Mouse (Mus musculus) hindbrain, embryonic 13.5 days (tissue): ENCODE results near the gene Nr2c2ap. TPM values are rescaled to one million over a fixed set of nuclear protein-coding genes. Genes with fewer than 3 reads are reported as not detected.

ENCODE experiments used
- ATAC-seq: fragments of 200-750 bp; cut with Nextera tagmentation; 2 replicates; pipeline ENCODE4 v1.8.0; 2017; ENCODE audit warnings: moderate TSS enrichment; ENCODE audit not compliant: low FRiP score
- H3K27ac ChIP-seq: fragments of 300-500 bp; sonication (generic); 2 replicates; pipeline ENCODE4 v1.5.1; 2015; ENCODE audit warnings: inconsistent platforms, mild to moderate bottlenecking, moderate library complexity
- H3K27me3 ChIP-seq: fragments of 300-500 bp; sonication (generic); 2 replicates; pipeline ENCODE4 v1.6.1; 2015; ENCODE audit warnings: mild to moderate bottlenecking, inconsistent platforms
- H3K36me3 ChIP-seq: fragments of 300-500 bp; sonication (generic); 2 replicates; pipeline ENCODE4 v1.6.1; 2015; ENCODE audit warnings: mild to moderate bottlenecking, inconsistent platforms
- H3K4me1 ChIP-seq: fragments of 300-500 bp; sonication (generic); replicated peaks from 2 replicates; pipeline ENCODE4 v1.6.1; 2015; ENCODE audit warnings: inconsistent platforms
- H3K4me2 ChIP-seq: fragments of 300-500 bp; sonication (generic); 2 replicates; pipeline ENCODE4 v1.6.1; 2015; ENCODE audit warnings: inconsistent platforms, mild to moderate bottlenecking, moderate library complexity
- H3K4me3 ChIP-seq: fragments of 300-500 bp; sonication (generic); 2 replicates; pipeline ENCODE4 v1.5.1; 2015; ENCODE audit warnings: mild to moderate bottlenecking, inconsistent platforms
- H3K9ac ChIP-seq: fragments of 300-500 bp; sonication (generic); 2 replicates; pipeline ENCODE4 v1.6.1; 2015; ENCODE audit warnings: mild to moderate bottlenecking, inconsistent platforms
- H3K9me3 ChIP-seq: fragments of 300-500 bp; sonication (generic); 2 replicates; pipeline ENCODE4 v1.6.1; 2016; ENCODE audit warnings: inconsistent platforms
- WGBS: fragments of 180-500 bp; shearing (Covaris S2); methylation state at CpG from one replicate; pipeline ENCODE4 v1.1.7; 2015; 5-methylcytosine and 5-hydroxymethylcytosine counted together
- polyA plus RNA-seq: library from polyadenylated mRNA; unstranded; fragments of >200 nt; fragmentation: Nextera tagmentation; extraction: Ambion mirVana; gene quantifications from 2 replicates; pipeline ENCODE4 v1.2.1, GENCODE M21; 2015

Gene Nr2c2ap
- polyA plus RNA-seq, 1 experiment from 2014 or later: 36.4 TPM

DNA sequence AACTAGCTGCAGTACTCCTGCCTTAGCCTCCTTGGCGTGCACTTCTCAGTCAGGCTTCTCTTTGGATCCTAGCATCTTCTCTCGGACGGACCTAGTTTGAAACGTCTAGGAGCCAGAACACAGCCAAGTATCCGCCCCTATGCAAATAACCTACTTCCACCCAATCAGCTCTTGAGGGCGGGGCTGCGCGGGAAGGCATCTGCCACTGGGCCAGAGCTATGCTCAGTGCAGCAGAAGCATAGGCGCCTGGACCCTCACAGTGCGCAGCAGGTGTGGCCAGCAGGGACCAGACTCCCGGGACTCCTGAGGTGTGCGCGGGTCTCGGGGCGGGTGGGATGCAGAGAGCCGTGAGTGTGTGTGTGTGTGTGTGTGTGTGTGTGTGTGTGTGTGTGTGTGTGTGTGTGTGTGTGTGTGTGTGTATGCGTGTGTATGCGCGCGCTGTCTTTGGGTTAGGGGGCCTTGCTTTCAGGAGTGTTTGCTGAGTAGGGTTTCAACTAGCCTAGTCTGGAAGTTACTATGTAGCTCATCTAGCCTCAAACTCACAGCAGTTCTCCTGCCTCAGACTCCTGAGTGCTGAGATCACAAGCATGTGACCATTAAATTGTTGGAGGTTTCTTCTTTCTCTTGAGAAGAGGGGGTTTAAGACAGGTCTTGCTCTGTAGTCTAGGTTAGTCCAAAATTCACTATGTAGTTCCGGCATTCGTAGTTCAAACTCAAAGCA, 21.6 kb downstream of the Nr2c2ap start:
- WGBS: 10% methylated on average over 18 of the region's 22 CpGs
- H3K9me3 ChIP-seq: no peaks in the 10 kb centered on the region
- H3K27me3 ChIP-seq: peaks cover 31% of the 10 kb centered on the region
- H3K4me3 ChIP-seq: no peak overlapping the region
- no peaks in the 10 kb centered on the region for H3K36me3 ChIP-seq
- H3K4me1 ChIP-seq: peaks cover 9% of the 10 kb centered on the region; the same call in 1 of the 2 replicates
- peak; percentile 88 for ATAC-seq
- H3K4me2 ChIP-seq: peak overlapping the region; percentile 41
- no peak overlapping the region for H3K9ac ChIP-seq
- no peak overlapping the region for H3K27ac ChIP-seq

DNA sequence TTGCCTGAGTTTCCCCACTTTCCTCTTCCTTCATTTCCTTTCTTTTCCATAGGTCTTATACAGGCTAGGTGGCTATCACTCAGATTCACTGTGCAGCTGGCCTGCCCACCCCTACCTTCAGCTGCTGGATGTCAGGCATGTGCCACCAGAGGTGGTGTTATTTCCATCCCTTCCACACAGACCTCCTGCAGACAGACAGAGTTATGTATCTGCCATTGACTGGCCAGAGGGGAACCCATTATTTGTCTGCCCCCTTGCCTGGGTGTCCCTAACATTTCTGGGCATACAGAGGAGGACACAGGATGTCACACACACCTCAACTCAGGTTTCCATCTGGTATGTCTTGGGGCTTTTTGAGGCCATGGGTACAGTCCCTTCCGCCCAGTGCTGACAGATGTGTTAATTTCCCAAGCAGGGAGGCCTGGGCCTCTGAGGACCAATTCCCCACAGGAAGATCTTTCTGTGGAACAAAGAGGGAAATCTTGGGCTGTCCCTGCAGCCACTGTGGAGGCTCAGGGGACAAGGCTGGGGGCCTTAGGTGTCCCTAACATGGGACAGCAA, 26.2 kb downstream of the Nr2c2ap start:
- WGBS: 96% methylated on average over 1 of the region's 1 CpGs
- H3K4me3 ChIP-seq: no peak overlapping the region
- ATAC-seq: no peak
- H3K36me3 ChIP-seq: no peaks in the 10 kb centered on the region
- no peak overlapping the region for H3K9ac ChIP-seq
- H3K27me3 ChIP-seq: peaks cover 25% of the 10 kb centered on the region
- H3K27ac ChIP-seq: no peak overlapping the region
- peaks cover 16% of the 10 kb centered on the region for H3K4me1 ChIP-seq
- no peaks in the 10 kb centered on the region for H3K9me3 ChIP-seq
- H3K4me2 ChIP-seq: no peak overlapping the region

DNA sequence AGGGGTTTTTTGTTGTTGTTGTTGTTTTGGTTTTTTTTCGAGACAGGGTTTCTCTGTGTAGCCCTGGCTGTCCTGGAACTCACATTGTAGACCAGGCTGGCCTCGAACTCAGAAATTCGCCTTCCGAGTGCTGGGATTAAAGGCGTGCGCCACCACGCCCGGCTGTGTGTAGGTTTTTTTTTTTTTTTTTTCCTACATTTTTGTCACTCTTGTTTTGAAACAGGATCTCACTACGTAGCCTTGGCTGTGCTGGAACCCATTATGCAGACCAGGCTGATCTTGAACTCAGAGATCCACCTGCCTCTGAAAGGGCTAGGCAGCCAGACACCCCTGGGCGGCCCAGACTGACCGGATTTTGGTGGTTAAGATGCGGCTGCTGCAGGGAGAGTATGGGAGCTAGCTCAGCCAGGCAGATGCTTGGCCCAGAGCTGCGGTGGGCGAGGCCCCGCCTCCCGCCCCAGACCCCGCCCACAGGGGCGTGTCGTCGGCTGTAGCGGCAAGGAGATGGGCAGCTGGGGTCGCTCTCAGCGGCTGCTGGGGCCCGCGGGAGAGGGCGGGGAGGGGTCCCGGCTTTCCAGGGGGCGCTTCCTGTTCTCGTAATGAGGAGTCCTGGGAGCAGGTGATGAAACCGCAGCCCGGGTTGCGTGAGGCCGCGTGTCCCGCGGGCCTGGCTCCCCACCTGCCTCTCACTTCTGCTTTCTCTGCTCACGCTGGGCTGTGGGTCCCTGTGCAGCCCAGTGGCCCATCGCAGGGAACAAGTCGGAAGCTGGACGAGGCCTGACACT, 27.1 kb downstream of the Nr2c2ap start:
- Histone ChIP-seq H3K9me3 (no peaks in the 10 kb centered on the region), H3K27ac (peak overlapping the region; percentile 48; the same call in 1 of the 2 replicates), H3K36me3 (no peaks in the 10 kb centered on the region), H3K4me1 (peaks cover 10% of the 10 kb centered on the region), H3K4me3 (peak overlapping the region; percentile 51), H3K4me2 (peak overlapping the region; percentile 69), H3K27me3 (peaks cover 23% of the 10 kb centered on the region), H3K9ac (peak overlapping the region; percentile 76)
- ATAC-seq: peak; percentile 91
- 12% methylated on average over 40 of the region's 40 CpGs for WGBS

DNA sequence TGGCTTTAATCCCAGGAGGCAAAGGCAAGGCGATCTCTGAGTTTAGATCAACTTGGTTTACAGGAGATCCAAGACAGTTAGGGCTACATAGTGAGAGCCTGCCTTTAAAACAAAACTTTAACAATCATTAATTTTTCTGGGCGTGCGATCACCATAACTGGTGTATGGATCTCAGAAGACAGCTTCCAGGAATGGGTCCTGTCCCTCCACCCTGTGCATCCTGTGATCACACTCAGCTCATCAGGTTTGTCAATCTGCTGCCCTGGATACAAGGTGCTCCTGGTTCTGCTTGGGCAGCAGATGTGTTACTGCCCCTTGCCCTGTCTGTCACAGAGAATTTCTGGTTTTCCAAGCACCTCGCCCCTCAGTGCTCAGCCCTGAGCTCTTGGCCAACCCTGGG, 28.1 kb downstream of the Nr2c2ap start:
- H3K27ac ChIP-seq: no peak overlapping the region
- H3K27me3 ChIP-seq: peaks cover 24% of the 10 kb centered on the region; the same call in 1 of the 2 replicates
- no peak for ATAC-seq
- H3K9ac ChIP-seq: no peak overlapping the region
- 89% methylated on average over 4 of the region's 4 CpGs for WGBS
- H3K9me3 ChIP-seq: no peaks in the 10 kb centered on the region
- H3K4me2 ChIP-seq: 0 out of 2 replicates have a peak overlapping the region, but pooled peaks have one; percentile 69
- H3K36me3 ChIP-seq: no peaks in the 10 kb centered on the region
- H3K4me3 ChIP-seq: no peak overlapping the region
- H3K4me1 ChIP-seq: peaks cover 10% of the 10 kb centered on the region

DNA sequence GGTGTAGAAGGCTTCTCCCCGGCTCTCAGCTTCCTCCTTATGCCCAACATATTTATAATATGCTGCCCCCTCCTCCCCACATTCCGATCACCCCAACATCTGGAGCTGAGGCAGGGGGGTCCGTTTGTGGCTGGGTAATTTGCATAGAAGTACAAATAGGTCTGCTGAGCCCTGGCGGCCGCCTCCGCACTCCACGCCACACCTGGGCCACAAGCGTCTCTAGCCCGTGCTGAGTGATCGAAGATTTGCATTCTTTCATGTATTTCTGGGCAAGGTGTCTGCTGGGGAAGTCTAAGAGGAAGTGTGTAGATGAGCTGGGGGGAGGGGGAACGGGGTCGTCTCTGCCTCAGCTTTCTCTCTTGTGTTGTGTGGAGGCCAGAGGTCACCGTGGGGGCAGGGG, 28.9 kb downstream of the Nr2c2ap start:
- no peak overlapping the region for H3K9ac ChIP-seq
- WGBS: 70% methylated on average over 13 of the region's 13 CpGs
- H3K36me3 ChIP-seq: no peaks in the 10 kb centered on the region
- H3K4me2 ChIP-seq: no peak overlapping the region
- peaks cover 10% of the 10 kb centered on the region for H3K4me1 ChIP-seq
- no peaks in the 10 kb centered on the region for H3K9me3 ChIP-seq
- H3K4me3 ChIP-seq: no peak overlapping the region
- no peak overlapping the region for H3K27ac ChIP-seq
- peaks cover 27% of the 10 kb centered on the region for H3K27me3 ChIP-seq
- ATAC-seq: no peak

DNA sequence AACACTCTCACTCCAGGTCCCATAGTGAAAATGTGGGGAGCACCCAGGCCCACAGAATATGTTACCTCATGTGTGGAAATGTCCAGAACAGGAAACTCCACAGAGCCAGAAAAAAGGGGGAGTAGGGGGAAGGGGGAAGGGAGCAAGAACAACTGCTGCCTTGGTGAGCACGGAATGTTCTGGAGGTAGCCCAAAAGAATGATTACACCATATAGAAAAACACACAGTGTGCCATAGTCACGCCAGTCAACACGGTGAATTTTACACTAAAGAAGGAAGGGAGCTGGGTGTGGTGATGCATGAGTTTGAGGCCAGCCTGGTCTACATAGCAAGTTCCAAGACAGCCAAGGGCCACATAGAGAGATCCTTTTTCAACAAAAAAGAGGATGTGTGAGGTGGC, 32.2 kb downstream of the Nr2c2ap start:
- Histone ChIP-seq H3K9me3 (no peaks in the 10 kb centered on the region), H3K36me3 (no peaks in the 10 kb centered on the region), H3K4me1 (peaks cover 13% of the 10 kb centered on the region), H3K4me3 (no peak overlapping the region), H3K9ac (no peak overlapping the region), H3K4me2 (no peak overlapping the region), H3K27ac (no peak overlapping the region), H3K27me3 (peaks cover 39% of the 10 kb centered on the region)
- WGBS: 88% methylated on average over 3 of the region's 3 CpGs
- no peak for ATAC-seq

DNA sequence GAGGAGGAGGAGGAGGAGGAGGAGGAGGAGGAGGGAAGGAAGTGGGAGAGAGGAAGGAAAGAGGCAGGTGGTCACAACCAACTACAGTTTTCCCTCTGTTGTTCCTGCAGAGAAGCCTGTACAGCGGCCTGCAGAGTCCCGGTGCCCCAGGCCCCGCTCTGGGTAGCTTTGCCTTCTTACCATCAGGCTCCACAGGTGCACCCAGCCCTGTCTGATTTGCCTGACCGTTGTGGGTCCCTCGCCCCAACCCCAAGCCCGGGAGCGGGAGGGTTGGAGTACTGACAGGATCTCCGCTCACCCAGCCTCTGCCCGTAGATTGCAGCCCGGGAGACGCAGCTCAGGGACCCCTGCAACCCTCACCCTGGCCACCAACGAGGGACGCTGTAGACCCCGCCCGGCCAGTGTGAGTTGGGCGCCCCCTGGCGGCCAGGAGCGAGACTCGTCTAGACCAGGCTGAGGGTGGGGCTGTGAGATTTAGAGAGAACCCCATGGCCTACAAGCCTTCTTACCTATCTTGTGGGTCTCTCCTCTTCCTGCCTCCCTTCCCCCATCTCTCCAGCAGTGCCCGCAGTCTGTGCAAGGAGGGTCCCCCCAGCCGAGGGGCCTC, 35.5 kb downstream of the Nr2c2ap start:
- 2% methylated on average over 21 of the region's 21 CpGs for WGBS
- peak overlapping the region; percentile 49 for H3K9ac ChIP-seq
- ATAC-seq: peak; percentile 77
- peaks cover 40% of the 10 kb centered on the region for H3K27me3 ChIP-seq
- peaks cover 11% of the 10 kb centered on the region for H3K4me1 ChIP-seq
- H3K4me2 ChIP-seq: peak overlapping the region; percentile 49
- peak overlapping the region; percentile 27 for H3K4me3 ChIP-seq
- H3K9me3 ChIP-seq: no peaks in the 10 kb centered on the region
- H3K36me3 ChIP-seq: no peaks in the 10 kb centered on the region
- no peak overlapping the region for H3K27ac ChIP-seq

DNA sequence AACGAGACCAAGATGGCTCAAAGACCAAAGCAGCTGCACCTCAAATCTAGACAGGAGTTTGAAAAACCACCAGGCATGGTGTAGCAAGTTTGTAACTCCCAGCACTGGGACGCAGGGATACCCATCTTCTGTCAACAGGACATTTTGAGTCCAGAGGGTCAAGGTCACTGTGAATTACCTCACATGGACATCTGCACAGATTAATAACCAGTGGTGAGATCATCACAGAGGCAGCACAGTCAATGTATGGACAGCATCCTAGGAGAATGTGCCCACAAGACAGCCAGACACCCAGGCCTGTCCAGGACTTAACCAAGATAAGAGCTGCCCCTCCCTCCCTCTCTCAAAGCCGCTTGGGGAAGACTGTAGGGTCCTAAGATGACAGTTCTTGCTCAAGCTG, 39.0 kb downstream of the Nr2c2ap start:
- Histone ChIP-seq H3K36me3 (no peaks in the 10 kb centered on the region; the same call in none of the 2 replicates), H3K9ac (no peak overlapping the region), H3K4me3 (no peak overlapping the region), H3K4me2 (no peak overlapping the region), H3K9me3 (no peaks in the 10 kb centered on the region), H3K27me3 (peaks cover 27% of the 10 kb centered on the region), H3K4me1 (peaks cover 35% of the 10 kb centered on the region), H3K27ac (no peak overlapping the region)
- WGBS: 95% methylated on average over 3 of the region's 3 CpGs
- ATAC-seq: no peak

DNA sequence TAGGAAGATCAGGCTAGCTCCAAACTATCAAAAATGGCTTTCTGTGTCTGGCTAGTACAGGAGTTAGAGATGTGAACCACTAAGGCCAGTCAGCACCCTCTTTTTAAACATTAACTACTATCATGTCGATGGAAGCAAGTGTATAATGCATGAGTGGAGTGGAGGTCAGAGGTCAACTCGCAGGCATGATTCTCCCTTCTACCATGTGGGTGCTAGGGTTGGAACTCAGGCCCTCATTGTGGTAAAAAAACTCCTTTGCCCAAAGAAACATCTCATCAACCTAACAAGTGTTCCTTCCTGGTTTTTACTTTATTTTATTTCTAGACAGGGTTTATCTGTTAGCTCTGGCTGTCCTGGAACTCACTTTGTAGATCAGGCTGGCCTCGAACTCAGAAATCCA, 39.6 kb downstream of the Nr2c2ap start:
- no peak for ATAC-seq
- no peak overlapping the region for H3K4me2 ChIP-seq
- no peak overlapping the region for H3K27ac ChIP-seq
- 67% methylated on average over 3 of the region's 3 CpGs for WGBS
- no peaks in the 10 kb centered on the region for H3K9me3 ChIP-seq
- H3K4me1 ChIP-seq: peaks cover 35% of the 10 kb centered on the region
- no peaks in the 10 kb centered on the region; the same call in none of the 2 replicates for H3K36me3 ChIP-seq
- H3K4me3 ChIP-seq: no peak overlapping the region
- H3K9ac ChIP-seq: no peak overlapping the region
- H3K27me3 ChIP-seq: peaks cover 21% of the 10 kb centered on the region

DNA sequence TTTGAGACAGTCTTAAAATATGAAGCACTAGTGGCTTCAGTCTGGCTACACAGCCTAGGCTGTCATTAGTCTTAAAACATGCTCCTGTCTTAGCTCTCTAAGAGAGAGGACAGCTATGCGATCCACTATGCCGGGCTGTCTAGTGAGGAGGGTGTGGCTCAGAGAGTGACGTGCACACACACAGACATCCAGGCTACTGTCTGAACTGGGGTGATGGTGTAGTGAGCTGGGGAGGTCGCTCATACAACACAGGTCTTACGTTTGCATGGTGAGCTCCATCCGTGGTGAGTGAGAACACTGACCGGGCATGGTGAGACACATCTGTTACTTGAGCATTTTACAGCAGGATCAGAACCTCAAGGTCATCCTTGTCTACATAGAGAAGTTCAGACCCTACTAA, 40.1 kb downstream of the Nr2c2ap start:
- no peak overlapping the region for H3K27ac ChIP-seq
- no peak overlapping the region for H3K9ac ChIP-seq
- H3K27me3 ChIP-seq: peaks cover 16% of the 10 kb centered on the region; the same call in 1 of the 2 replicates
- 90% methylated on average over 7 of the region's 7 CpGs for WGBS
- no peak for ATAC-seq
- no peak overlapping the region for H3K4me2 ChIP-seq
- H3K9me3 ChIP-seq: no peaks in the 10 kb centered on the region
- peaks cover 35% of the 10 kb centered on the region for H3K4me1 ChIP-seq
- H3K4me3 ChIP-seq: no peak overlapping the region
- H3K36me3 ChIP-seq: no peaks in the 10 kb centered on the region; the same call in none of the 2 replicates

DNA sequence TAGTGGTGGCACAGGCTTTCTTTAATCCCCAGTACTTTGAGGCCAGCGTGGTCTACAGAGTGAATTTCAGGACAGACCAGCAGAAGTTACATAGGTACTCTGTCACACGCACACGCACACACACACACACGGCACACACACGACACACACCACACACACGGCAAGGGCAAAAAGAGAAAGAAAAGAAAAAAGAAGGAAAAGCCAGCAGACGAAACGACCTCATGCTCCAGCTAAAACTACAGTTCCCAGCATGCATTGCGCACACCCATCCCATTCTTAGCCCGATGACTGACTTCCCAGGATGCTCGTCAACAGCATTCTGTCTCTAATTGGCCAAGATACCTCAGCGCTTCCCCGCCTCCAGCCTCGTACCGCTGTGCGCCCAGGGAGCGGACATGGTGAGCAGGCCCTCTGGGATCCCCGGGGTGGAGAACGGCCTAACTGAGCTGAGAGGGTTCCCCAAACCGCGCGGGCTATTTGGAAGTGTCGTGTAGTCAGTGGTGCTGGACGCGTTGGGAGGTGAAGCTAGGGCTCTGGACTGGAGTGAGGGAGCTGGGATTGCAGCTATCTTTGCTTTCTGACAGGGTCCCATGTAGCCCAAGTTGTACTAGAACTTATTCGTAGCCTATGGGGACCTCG, 41.0 kb downstream of the Nr2c2ap start, which contains the start of gene Tmem161a:
Tmem161a (plus strand) TSS at position 314 of the 639 bp plus-strand sequence.
- Histone ChIP-seq H3K4me1 (peaks cover 28% of the 10 kb centered on the region), H3K27me3 (peaks cover 13% of the 10 kb centered on the region; the same call in 1 of the 2 replicates), H3K9ac (peak within 1 kb of the TSS; percentile 78), H3K36me3 (peaks cover 6% of the 10 kb centered on the region), H3K27ac (peak within 1 kb of the TSS; percentile 69), H3K9me3 (no peaks in the 10 kb centered on the region), H3K4me2 (peak within 1 kb of the TSS; percentile 56), H3K4me3 (peak within 1 kb of the TSS; percentile 66)
- 2% methylated on average over 27 of the region's 27 CpGs for WGBS
- peak; percentile 95 for ATAC-seq
